Mouse (Mus musculus) gonadal fat pad, adult 2 months (tissue): Measurements from ENCODE around the gene Dync2li1. TPM values are rescaled to one million over a fixed set of nuclear protein-coding genes. Genes with fewer than 3 reads are reported as not detected.

ENCODE experiments used
- DNase-seq: peaks from one replicate; pipeline ENCODE4 v3.0.0-alpha.2; 2012; ENCODE audit warnings: low read depth
- polyA plus RNA-seq: library from polyadenylated mRNA; depleted of rRNA; stranded (reverse); fragments of >200 nt; gene quantifications from 2 replicates; pipeline ENCODE4 v1.2.3, GENCODE M21; 2012

Dync2li1 gene
- polyA plus RNA-seq, 1 experiment: 4.9 TPM

DNA sequence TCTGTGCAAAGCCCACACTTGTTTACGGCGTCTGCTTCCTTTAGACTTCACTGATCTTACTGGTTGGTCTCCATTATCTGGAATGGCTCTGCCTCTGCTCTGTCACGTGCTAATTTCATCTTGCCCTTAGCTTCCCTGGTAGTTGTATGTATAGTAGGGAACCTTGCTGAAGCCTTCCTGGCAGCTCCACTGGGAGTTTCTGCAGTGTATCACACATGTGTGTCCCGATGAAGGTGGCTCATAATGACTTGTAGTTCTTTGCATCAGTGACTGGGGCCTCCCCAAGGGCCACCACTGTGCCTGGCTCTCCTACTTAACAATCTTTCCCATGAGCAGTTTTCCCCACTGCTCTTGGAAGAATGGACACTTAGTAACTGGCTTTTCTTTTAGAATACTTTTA, 17.7 kb upstream of the Dync2li1 start:
- DNase-seq: no peak

GRCm38 (mm10) chr17:84611500-84611899, 14.8 kb upstream of the Dync2li1 start:
- no peak for DNase-seq

DNA sequence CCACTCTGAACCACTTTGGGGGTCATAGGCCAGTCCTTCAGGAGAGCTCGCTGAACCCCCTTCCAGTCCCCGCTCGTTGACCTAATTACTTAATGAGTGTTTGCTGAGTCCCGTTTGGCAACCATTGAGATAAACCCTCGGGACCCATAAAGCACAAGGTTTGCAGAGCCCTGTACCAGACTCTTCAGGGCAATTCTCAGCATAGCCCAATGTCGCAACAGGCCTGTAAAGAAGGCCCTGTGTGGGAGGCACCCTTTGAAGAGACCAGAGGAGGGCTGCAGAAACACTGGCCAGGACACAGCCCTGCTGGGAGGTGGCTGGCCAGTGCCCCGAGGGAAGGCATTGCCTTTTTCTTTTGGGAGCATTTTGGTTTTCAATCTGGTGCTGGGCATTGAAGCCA, 14.3 kb upstream of the Dync2li1 start:
- DNase-seq: peak; percentile 38

- no peak for DNase-seq
These were observed 10.5 kb upstream of the Dync2li1 start for GRCm38 (mm10) chr17:84615811-84616210.

DNA sequence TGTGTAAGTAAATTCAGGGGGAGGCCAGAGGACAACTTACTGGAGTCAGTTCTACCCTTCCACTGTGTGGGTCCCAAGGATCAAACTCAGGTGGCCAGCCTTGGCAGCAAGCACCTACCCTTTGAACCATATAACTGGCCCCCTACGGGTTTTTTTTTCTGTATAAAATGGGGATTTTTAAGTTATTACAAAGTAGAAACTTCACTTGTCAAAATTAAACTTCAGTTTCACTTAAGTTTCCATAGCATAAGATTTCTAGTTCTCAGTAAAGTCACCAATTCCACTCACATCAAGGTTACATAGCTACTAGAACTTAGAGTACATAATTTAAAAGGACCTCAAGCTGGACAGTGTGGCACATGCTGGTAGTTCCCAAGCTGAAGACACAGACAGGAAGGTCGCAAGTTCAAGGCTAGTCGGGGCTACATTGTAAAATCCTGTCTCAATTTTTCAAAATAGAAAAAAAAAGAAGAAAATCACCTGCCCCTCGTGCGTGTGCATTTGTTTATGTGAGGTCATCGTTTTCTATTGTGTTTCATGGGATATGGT, 9.7 kb upstream of the Dync2li1 start:
- DNase-seq: no peak

- DNase-seq: no peak
These were observed 8.3 kb upstream of the Dync2li1 start for GRCm38 (mm10) chr17:84617953-84618352.

GRCm38 (mm10) chr17:84619112-84619511, 7.2 kb upstream of the Dync2li1 start:
- DNase-seq: no peak

- no peak for DNase-seq
These were observed 6.2 kb upstream of the Dync2li1 start for GRCm38 (mm10) chr17:84620076-84620475.

GRCm38 (mm10) chr17:84620610-84621009, 5.7 kb upstream of the Dync2li1 start:
- no peak for DNase-seq

- no peak for DNase-seq
These were observed 5.1 kb upstream of the Dync2li1 start for GRCm38 (mm10) chr17:84621209-84621608.

GRCm38 (mm10) chr17:84622028-84622427, 4.3 kb upstream of the Dync2li1 start:
- no peak for DNase-seq

DNA sequence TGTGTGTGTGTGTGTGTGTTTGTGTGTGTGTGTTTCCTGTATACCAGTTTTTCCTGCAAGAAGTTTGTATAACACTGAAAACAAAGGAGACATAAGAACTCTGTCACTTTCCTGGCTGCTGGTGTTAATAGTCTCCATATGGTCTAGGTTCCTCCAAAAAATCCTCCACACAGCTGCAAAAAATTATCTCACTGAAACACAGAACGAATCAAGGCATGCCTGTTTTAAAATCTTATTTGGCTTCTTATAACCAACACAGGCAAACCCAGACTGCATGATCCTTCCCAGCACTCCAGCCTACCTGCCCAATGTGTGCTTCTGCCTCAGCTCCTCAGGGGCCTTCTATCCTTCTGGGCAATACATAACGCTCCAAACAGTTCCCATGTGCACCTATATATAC, 3.4 kb upstream of the Dync2li1 start:
- DNase-seq: no peak

DNA sequence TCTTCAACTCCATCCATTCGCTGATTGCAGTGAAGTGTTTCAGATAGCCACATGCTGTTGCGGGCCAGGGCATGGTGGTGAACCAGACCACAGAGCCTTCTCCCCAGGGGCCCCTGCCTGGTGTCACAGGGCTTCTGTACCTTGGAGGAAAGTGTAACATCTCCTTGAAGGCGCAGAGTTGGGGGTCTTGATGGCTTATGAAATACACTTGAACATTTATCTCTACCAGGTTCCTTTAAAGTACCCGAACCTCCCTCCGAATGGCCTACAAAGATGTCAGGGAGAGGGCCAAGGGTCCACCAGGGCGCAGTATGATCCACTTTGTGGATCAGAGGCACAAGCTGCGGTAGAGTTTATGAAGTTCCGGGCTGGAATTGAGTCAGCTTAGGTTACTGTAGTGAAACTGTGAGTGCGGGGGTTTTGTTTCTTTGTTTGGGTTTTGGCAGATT, 585 bp downstream of the Dync2li1 start:
- no peak for DNase-seq

GRCm38 (mm10) chr17:84627721-84628120, 1.4 kb downstream of the Dync2li1 start:
- DNase-seq: no peak

DNA sequence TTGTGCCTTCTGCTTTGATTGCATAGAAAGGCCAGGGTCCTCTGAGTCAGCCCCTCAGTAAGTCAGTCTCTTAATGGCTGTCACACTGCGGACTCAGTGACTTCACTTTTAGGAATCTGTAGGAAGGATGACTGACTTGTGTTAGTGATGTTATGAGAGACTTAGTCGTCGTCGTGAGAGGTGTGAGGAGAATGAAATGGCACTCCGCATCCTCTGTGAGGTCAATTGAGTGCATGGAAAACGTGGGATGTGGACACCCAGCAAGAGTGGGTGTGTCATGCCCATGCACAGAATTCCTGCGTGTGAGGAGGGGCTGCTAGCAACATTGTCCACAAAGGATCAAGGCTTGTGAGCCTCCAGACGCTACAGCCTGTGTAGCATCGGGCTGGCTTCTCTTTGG, 2.3 kb downstream of the Dync2li1 start:
- no peak for DNase-seq

GRCm38 (mm10) chr17:84631836-84632235, 5.5 kb downstream of the Dync2li1 start:
- DNase-seq: no peak

GRCm38 (mm10) chr17:84633443-84633842, 7.1 kb downstream of the Dync2li1 start:
- DNase-seq: no peak

DNA sequence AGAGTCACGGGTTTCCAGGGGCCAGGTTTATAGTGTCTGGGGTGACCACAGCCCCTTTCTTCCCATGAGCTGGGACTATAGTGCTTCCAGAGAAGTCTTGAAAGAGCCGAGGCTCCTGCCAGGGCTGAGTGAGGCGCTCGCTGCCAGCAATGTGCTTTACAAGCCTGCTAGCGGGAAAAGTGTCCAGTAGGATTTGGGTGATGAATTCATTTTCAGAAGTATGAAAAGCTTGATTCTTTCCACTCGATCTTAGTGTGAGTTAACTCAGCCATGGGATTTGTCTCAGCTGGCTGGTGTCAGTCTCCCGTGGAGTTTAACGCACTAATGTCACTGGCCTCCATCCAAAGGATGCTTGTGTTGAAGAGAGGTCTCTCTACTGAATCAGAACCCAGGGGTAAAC, 10.0 kb downstream of the Dync2li1 start:
- DNase-seq: no peak

- DNase-seq: no peak
These were observed 11.7 kb downstream of the Dync2li1 start for GRCm38 (mm10) chr17:84637971-84638370.

GRCm38 (mm10) chr17:84639796-84640378, 13.6 kb downstream of the Dync2li1 start:
- no peak for DNase-seq

GRCm38 (mm10) chr17:84641893-84642292, 15.6 kb downstream of the Dync2li1 start:
- DNase-seq: no peak

- DNase-seq: no peak
These were observed 16.0 kb downstream of the Dync2li1 start for GRCm38 (mm10) chr17:84642324-84642723.

GRCm38 (mm10) chr17:84644292-84645050, 18.2 kb downstream of the Dync2li1 start:
- DNase-seq: no peak
